Mouse (Mus musculus): ENCODE data around the gene Gm11214. TPM values are rescaled to one million over a fixed set of nuclear protein-coding genes. Genes with fewer than 3 reads are reported as not detected.

The Gm11214 gene
- polyA plus RNA-seq, 2 experiments, result not detected

DNA sequence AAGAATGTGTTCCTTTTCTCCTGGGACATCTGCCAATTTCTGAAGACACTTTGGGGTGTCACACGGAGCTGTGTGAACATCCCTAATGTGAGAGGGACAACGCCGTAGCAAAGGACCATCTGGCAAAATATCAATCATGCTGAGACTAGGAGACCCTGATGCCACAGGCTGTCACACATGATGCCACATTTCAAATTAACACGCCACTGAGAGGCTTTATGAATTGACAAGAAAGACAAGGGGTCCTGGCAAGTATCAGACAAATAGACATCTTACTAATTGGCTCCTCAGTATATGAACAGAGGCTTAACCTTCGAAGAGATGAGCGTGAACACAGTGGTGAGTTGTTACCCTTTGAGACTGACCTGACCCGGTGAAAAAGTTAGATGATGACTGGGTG is 2.6 kb upstream of the Gm11214 start:
- H3K27ac ChIP-seq, result no peak overlapping the region
- no peak overlapping the region for H3K9ac ChIP-seq (replicated peaks)
- H3K9me3 ChIP-seq (ENCODE audit: control insufficient read depth, low read length), result no peaks in the 10 kb centered on the region
- TF ChIP-seq CTCF (IDR thresholded peaks at IDR 0.05; ENCODE audit: low read depth) (no peak), EP300 (IDR thresholded peaks at IDR 0.05; ENCODE audit: low read depth) (no peak)
- no peaks in the 10 kb centered on the region for H3K36me3 ChIP-seq (replicated peaks; ENCODE audit: control insufficient read depth, insufficient read depth, low read depth)
- H3K4me2 ChIP-seq (ENCODE audit: low read depth), result no peak overlapping the region
- DNase-seq (ENCODE audit: low read depth in 3 of 3, low spot score in 3 of 3), result no peak
- no peaks in the 10 kb centered on the region for H3K27me3 ChIP-seq (ENCODE audit: control insufficient read depth, insufficient read depth, low read length)
- H3K4me1 ChIP-seq (replicated peaks; ENCODE audit: control insufficient read depth in 2 of 2, insufficient read depth in 2 of 2, low read length in 1 of 2), result no peaks in the 10 kb centered on the region
- no peak for ATAC-seq (ENCODE audit: insufficient read depth)
- WGBS (ENCODE audit: insufficient replicate concordance), result 67% methylated on average over 7 of the region's 7 CpGs
- no peak overlapping the region for H3K4me3 ChIP-seq (ENCODE audit: insufficient read depth in 1 of 2, low read depth in 2 of 2, low read length in 2 of 2)

DNA sequence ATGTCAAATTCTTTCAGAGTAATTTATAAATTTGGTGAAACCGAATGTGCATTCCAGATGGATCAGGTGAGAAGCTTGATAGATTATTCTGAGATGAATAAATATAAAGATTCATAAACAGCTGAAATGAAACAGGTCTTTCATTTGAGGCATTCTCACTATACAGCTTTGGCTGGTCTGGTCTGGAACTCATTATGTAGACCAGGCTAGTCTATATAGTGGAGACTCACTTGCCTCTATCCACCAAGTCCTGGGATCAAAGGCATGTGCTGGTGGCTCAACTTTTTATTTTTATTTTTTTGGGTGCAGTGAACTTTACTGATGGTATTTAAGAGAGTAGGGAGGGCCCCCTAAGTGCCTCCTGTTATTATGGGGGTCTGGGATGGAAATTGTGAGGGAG is 1.3 kb downstream of the Gm11214 start:
- TF ChIP-seq EP300 (IDR thresholded peaks at IDR 0.05; ENCODE audit: low read depth), result no peak
- TF ChIP-seq CTCF (IDR thresholded peaks at IDR 0.05; ENCODE audit: low read depth), result no peak
- H3K9ac ChIP-seq (replicated peaks), result no peak overlapping the region
- ATAC-seq (ENCODE audit: insufficient read depth), result no peak
- H3K9me3 ChIP-seq (ENCODE audit: control insufficient read depth, low read length), result no peaks in the 10 kb centered on the region
- H3K4me3 ChIP-seq (ENCODE audit: insufficient read depth in 1 of 2, low read depth in 2 of 2, low read length in 2 of 2), result no peak overlapping the region
- H3K36me3 ChIP-seq (replicated peaks; ENCODE audit: control insufficient read depth, insufficient read depth, low read depth), result no peaks in the 10 kb centered on the region
- H3K27ac ChIP-seq, result no peak overlapping the region
- no peaks in the 10 kb centered on the region for H3K4me1 ChIP-seq (replicated peaks; ENCODE audit: control insufficient read depth in 2 of 2, insufficient read depth in 2 of 2, low read length in 1 of 2)
- DNase-seq (ENCODE audit: low read depth in 3 of 3, low spot score in 3 of 3), result no peak
- WGBS (ENCODE audit: insufficient replicate concordance), result 51% methylated on average over 1 of the region's 1 CpGs
- H3K4me2 ChIP-seq (ENCODE audit: low read depth), result no peak overlapping the region
- no peaks in the 10 kb centered on the region for H3K27me3 ChIP-seq (ENCODE audit: control insufficient read depth, insufficient read depth, low read length)

DNA sequence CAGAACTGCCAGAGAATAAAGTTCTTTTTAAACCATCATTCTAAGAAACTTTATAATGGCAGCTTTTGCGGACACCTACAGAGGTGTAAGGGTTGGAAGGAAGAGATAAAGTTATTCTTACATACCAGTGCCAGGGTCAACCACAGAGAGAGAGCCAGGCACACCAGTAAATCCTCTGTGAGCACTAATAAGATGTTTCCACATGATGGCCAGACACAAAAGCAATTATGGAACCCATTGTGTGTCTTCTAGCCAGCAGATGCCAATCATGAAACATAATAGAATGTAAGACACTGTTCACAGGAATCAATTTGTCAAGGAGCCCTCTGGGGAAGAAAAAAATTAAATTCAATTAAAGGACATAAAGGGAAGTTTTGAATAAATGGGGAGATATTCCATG is 1.8 kb downstream of the Gm11214 start:
- Histone ChIP-seq H3K4me3 (ENCODE audit: insufficient read depth in 1 of 2, low read depth in 2 of 2, low read length in 2 of 2) (no peak overlapping the region), H3K27ac (no peak overlapping the region), H3K4me2 (ENCODE audit: low read depth) (no peak overlapping the region), H3K27me3 (ENCODE audit: control insufficient read depth, insufficient read depth, low read length) (no peaks in the 10 kb centered on the region), H3K9me3 (ENCODE audit: control insufficient read depth, low read length) (no peaks in the 10 kb centered on the region), H3K9ac (replicated peaks) (no peak overlapping the region), H3K4me1 (replicated peaks; ENCODE audit: control insufficient read depth in 2 of 2, insufficient read depth in 2 of 2, low read length in 1 of 2) (no peaks in the 10 kb centered on the region), H3K36me3 (replicated peaks; ENCODE audit: control insufficient read depth, insufficient read depth, low read depth) (no peaks in the 10 kb centered on the region)
- TF ChIP-seq EP300 (IDR thresholded peaks at IDR 0.05; ENCODE audit: low read depth), result no peak
- no peak for TF ChIP-seq CTCF (IDR thresholded peaks at IDR 0.05; ENCODE audit: low read depth)
- WGBS (ENCODE audit: insufficient replicate concordance), result 56% methylated on average over 1 of the region's 1 CpGs
- no peak for DNase-seq (ENCODE audit: low read depth in 3 of 3, low spot score in 3 of 3)
- no peak for ATAC-seq (ENCODE audit: insufficient read depth)

DNA sequence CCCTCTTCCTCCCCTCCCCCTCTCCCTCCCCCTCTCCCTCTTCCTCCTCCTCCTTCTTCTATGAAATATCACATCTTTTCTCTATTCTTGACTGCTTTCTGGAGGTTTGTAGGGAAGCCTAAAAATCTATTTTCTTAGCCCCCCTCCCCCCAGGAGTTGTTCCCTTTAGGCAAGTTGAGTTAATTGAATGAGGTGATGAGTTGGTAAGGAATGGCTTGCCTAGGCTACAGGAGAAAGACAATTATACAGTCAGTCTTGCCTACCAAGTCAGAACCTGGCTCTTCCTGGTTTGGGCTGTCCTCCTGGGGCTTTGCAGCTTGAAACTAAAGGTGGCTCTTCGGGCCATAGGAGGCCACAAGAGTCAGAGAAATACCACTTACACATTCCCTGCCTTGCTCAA is 3.4 kb downstream of the Gm11214 start:
- DNase-seq (ENCODE audit: low read depth in 3 of 3, low spot score in 3 of 3) (no peak), ATAC-seq (ENCODE audit: insufficient read depth) (no peak)
- H3K4me2 ChIP-seq (ENCODE audit: low read depth), result no peak overlapping the region
- no peaks in the 10 kb centered on the region for H3K4me1 ChIP-seq (replicated peaks; ENCODE audit: control insufficient read depth in 2 of 2, insufficient read depth in 2 of 2, low read length in 1 of 2)
- no peaks in the 10 kb centered on the region for H3K9me3 ChIP-seq (ENCODE audit: control insufficient read depth, low read length)
- no peak overlapping the region for H3K9ac ChIP-seq (replicated peaks)
- no peaks in the 10 kb centered on the region for H3K27me3 ChIP-seq (ENCODE audit: control insufficient read depth, insufficient read depth, low read length)
- no peaks in the 10 kb centered on the region for H3K36me3 ChIP-seq (replicated peaks; ENCODE audit: control insufficient read depth, insufficient read depth, low read depth)
- WGBS (ENCODE audit: insufficient replicate concordance), result 42% methylated on average over 1 of the region's 1 CpGs
- no peak overlapping the region for H3K4me3 ChIP-seq (ENCODE audit: insufficient read depth in 1 of 2, low read depth in 2 of 2, low read length in 2 of 2)
- no peak for TF ChIP-seq EP300 (IDR thresholded peaks at IDR 0.05; ENCODE audit: low read depth)
- H3K27ac ChIP-seq, result no peak overlapping the region

DNA sequence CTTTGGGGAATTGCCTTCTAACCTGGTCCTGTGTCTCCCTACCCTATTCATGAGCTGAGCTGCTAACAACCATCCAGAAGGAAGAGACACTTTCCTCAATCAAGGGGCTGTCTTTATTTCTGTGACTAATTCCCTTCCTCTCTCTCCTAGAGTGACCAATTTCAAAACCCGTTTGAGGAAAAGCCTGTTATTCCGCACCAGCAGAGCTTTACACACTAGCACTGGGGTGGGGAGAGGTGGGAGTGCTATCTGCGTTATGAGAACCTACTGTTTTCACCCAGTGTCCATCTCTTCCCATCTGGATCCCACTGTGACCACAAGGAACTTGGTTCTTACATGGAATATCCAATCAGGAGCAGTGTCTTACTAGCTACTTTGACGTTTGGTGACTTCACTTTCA is 4.1 kb downstream of the Gm11214 start:
- H3K9me3 ChIP-seq (ENCODE audit: control insufficient read depth, low read length), result no peaks in the 10 kb centered on the region
- H3K27ac ChIP-seq, result no peak overlapping the region
- ATAC-seq (ENCODE audit: insufficient read depth) (no peak), DNase-seq (ENCODE audit: low read depth in 3 of 3, low spot score in 3 of 3) (no peak)
- H3K27me3 ChIP-seq (ENCODE audit: control insufficient read depth, insufficient read depth, low read length), result no peaks in the 10 kb centered on the region
- H3K9ac ChIP-seq (replicated peaks), result no peak overlapping the region
- TF ChIP-seq EP300 (IDR thresholded peaks at IDR 0.05; ENCODE audit: low read depth) (no peak), CTCF (IDR thresholded peaks at IDR 0.05; ENCODE audit: low read depth) (no peak)
- H3K36me3 ChIP-seq (replicated peaks; ENCODE audit: control insufficient read depth, insufficient read depth, low read depth), result no peaks in the 10 kb centered on the region
- H3K4me2 ChIP-seq (ENCODE audit: low read depth), result no peak overlapping the region
- H3K4me3 ChIP-seq (ENCODE audit: insufficient read depth in 1 of 2, low read depth in 2 of 2, low read length in 2 of 2), result no peak overlapping the region
- WGBS (ENCODE audit: insufficient replicate concordance), result 34% methylated on average over 4 of the region's 4 CpGs
- no peaks in the 10 kb centered on the region for H3K4me1 ChIP-seq (replicated peaks; ENCODE audit: control insufficient read depth in 2 of 2, insufficient read depth in 2 of 2, low read length in 1 of 2)

DNA sequence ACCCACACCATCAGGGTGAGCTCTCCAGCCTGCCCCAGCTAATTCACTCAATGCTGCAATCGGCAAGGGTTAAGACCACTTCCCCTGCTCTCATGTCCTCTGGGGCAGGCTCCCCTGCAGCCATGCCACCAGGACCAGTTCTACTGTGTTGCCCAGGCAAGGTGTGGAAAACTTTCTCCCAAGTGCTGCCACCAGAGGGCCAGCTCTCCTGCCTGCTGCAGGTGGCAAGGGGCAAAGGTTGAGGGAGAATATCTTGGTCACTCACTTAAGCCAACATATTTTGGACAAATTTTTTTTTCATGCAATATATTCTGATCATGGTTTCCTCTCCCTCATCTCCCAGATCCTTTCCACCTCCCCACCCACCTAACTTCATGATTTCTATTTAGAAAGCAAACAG is 8.8 kb downstream of the Gm11214 start:
- TF ChIP-seq CTCF (IDR thresholded peaks at IDR 0.05; ENCODE audit: low read depth) (0 out of 2 replicates have a peak, but pooled peaks have one; percentile 23), EP300 (IDR thresholded peaks at IDR 0.05; ENCODE audit: low read depth) (no peak)
- WGBS (ENCODE audit: insufficient replicate concordance), result 38% methylated on average over 1 of the region's 1 CpGs
- no peak for DNase-seq (ENCODE audit: low read depth in 3 of 3, low spot score in 3 of 3)

More for the DNA sequence above, 8.8 kb downstream of the Gm11214 start:
- Histone ChIP-seq H3K4me2 (ENCODE audit: low read depth) (no peak overlapping the region), H3K9me3 (ENCODE audit: control insufficient read depth, low read length) (no peaks in the 10 kb centered on the region), H3K4me1 (replicated peaks; ENCODE audit: control insufficient read depth in 2 of 2, insufficient read depth in 2 of 2, low read length in 1 of 2) (no peaks in the 10 kb centered on the region), H3K4me3 (ENCODE audit: insufficient read depth in 1 of 2, low read depth in 2 of 2, low read length in 2 of 2) (no peak overlapping the region), H3K27me3 (ENCODE audit: control insufficient read depth, insufficient read depth, low read length) (no peaks in the 10 kb centered on the region), H3K27ac (no peak overlapping the region), H3K9ac (replicated peaks) (no peak overlapping the region), H3K36me3 (replicated peaks; ENCODE audit: control insufficient read depth, insufficient read depth, low read depth) (no peaks in the 10 kb centered on the region)
- no peak for ATAC-seq (ENCODE audit: insufficient read depth)
